Mouse (Mus musculus) lung, postnatal 0 days (tissue): ENCODE measurements around the gene Id3.

Experiments
- CTCF ChIP-seq: IDR thresholded peaks from 2 replicates; pipeline ENCODE4 v1.5.1; 2016; ENCODE audit warnings: antibody characterized with exemption, mild to moderate bottlenecking
- EP300 ChIP-seq: IDR thresholded peaks from 2 replicates; pipeline ENCODE4 v1.6.1; 2016; ENCODE audit warnings: antibody characterized with exemption, mild to moderate bottlenecking, control low read depth

GRCm38 (mm10) chr4:136170401-136170800, 27.1 kb downstream of the Id3 start:
- TF ChIP-seq CTCF (no peak), EP300 (no peak)
